Mouse (Mus musculus) ES-Bruce4 (cell line): ENCODE measurements around the gene Fhl3. TPM values are rescaled to one million over a fixed set of nuclear protein-coding genes. Genes with fewer than 3 reads are reported as not detected.
A peak's percentile ranks its signal among the peaks of the same experiment; 100 is the strongest.

Experiments used
- H3K27ac ChIP-seq: 2 replicates; pipeline ENCODE4 v1.5.1; 2012; ENCODE audit warnings: low read length, inconsistent platforms; ENCODE audit not compliant: insufficient read depth
- H3K27me3 ChIP-seq: 2 replicates; pipeline ENCODE4 v1.6.1; 2012; ENCODE audit warnings: mild to moderate bottlenecking, low read length, inconsistent platforms; ENCODE audit not compliant: control insufficient read depth, poor library complexity, insufficient read depth, severe bottlenecking
- H3K36me3 ChIP-seq: 2 replicates; pipeline ENCODE4 v1.6.1; 2012; ENCODE audit warnings: inconsistent platforms, mild to moderate bottlenecking, low read length, moderate library complexity; ENCODE audit not compliant: control insufficient read depth, poor library complexity, insufficient read depth, severe bottlenecking
- H3K4me1 ChIP-seq: one replicate; pipeline ENCODE4 v1.8.1; 2011; ENCODE audit warnings: low read length; ENCODE audit not compliant: control insufficient read depth, insufficient read depth
- H3K4me3 ChIP-seq: 2 replicates; pipeline ENCODE4 v1.5.1; 2011; ENCODE audit warnings: low read depth, mild to moderate bottlenecking, low read length
- H3K9ac ChIP-seq: 2 replicates; pipeline ENCODE4 v1.6.1; 2012; ENCODE audit warnings: low read depth, mild to moderate bottlenecking, inconsistent platforms; ENCODE audit not compliant: poor library complexity, severe bottlenecking
- H3K9me3 ChIP-seq: replicated peaks from 2 replicates; pipeline ENCODE4 v1.6.1; 2012; ENCODE audit warnings: mild to moderate bottlenecking, low read length, inconsistent platforms; ENCODE audit not compliant: control insufficient read depth, poor library complexity, insufficient read depth, severe bottlenecking
- CTCF ChIP-seq: IDR thresholded peaks from one replicate; pipeline ENCODE4 v1.8.1; 2011; ENCODE audit warnings: low read depth, low read length
- EP300 ChIP-seq: IDR thresholded peaks from 2 replicates; pipeline ENCODE4 v1.6.1; 2011; ENCODE audit warnings: low read depth, low read length; ENCODE audit not compliant: insufficient read depth
- POLR2A ChIP-seq: IDR thresholded peaks from one replicate; pipeline ENCODE4 v1.8.1; 2011; ENCODE audit warnings: low read length; ENCODE audit not compliant: insufficient read depth
- polyA plus RNA-seq: library from polyadenylated mRNA; stranded (reverse); fragments of >200 nt; gene quantifications from 2 replicates; pipeline ENCODE4 v1.2.4, GENCODE M21; 2011; ENCODE audit warnings: low read depth; ENCODE audit not compliant: missing spikeins, insufficient read depth, insufficient read length

The Fhl3 gene
- polyA plus RNA-seq, 1 experiment, result 14.0 TPM

DNA sequence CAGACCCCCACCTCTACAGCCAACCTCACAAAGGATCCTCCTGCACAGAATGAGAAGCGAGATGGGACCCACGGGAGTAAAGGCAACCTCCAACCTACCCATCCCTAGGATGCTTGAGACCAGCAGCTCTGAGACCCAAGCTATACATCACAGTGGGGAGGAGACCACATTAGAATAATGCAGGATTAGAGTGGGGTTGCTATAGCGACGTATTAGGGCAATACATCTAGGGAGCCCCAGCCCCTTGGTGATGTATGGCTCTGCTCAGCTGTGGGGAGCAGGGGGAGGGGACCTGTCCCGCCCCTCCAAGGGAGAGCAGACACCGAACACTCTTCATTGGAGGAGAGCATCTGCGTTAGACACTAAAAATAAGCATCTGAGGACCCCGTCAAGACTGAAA lies 32.4 kb upstream of the Fhl3 start:
- Histone ChIP-seq H3K4me1 (no peaks in the 10 kb centered on the region), H3K36me3 (no peaks in the 10 kb centered on the region), H3K4me3 (no peak overlapping the region), H3K9ac (no peak overlapping the region), H3K27me3 (no peaks in the 10 kb centered on the region), H3K9me3 (no peaks in the 10 kb centered on the region), H3K27ac (no peak overlapping the region)
- TF ChIP-seq CTCF, result no peak
- TF ChIP-seq EP300, result no peak
- no peak for TF ChIP-seq POLR2A

DNA sequence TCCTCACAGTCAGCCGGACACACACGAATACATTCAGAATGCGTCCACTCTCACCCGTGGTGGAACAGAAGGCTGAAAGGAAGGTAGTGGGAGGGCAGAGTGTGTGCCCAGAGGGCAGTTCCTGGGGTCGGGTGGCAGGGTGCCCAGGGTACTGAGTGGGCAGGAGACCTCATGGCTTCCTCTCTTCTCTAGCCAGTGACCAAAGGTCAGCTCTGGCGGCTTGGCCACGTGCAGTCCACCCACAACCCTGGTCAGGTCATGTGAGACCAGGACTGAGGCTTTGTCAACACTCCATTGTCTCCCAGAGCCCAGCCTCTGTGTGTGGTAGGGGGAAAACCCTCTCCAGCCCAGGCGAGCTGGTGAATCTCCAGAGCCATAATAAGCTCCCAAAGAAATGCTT lies 30.3 kb upstream of the Fhl3 start:
- Histone ChIP-seq H3K27me3 (no peaks in the 10 kb centered on the region), H3K9ac (no peak overlapping the region), H3K4me3 (no peak overlapping the region), H3K4me1 (no peaks in the 10 kb centered on the region), H3K9me3 (no peaks in the 10 kb centered on the region), H3K27ac (no peak overlapping the region), H3K36me3 (no peaks in the 10 kb centered on the region)
- no peak for TF ChIP-seq EP300
- no peak for TF ChIP-seq CTCF

DNA sequence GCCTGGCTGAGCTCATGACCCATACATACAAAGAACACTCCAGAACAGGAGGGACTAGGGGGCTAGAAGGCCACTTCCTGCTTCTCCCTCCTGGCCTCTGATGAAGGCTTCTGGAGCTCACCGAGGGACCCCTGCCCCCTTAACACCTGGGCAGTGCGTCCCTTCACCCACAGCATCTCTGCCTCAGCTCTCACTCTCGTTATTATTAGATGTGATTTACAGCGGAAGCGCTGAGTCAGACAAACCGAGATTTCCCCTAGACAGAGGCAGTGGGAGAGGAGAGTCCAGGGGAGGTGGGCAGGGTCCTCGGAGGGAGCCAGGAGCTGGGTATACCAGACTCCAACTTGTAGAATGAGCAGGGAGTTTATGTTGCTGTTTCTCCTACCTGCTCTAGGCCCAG lies 28.9 kb upstream of the Fhl3 start:
- no peaks in the 10 kb centered on the region for H3K36me3 ChIP-seq
- H3K4me1 ChIP-seq, result no peaks in the 10 kb centered on the region
- H3K9me3 ChIP-seq, result no peaks in the 10 kb centered on the region
- no peak overlapping the region for H3K9ac ChIP-seq
- no peak overlapping the region for H3K4me3 ChIP-seq
- H3K27ac ChIP-seq, result no peak overlapping the region
- no peak for TF ChIP-seq POLR2A
- TF ChIP-seq CTCF, result no peak
- no peak for TF ChIP-seq EP300
- H3K27me3 ChIP-seq, result no peaks in the 10 kb centered on the region

DNA sequence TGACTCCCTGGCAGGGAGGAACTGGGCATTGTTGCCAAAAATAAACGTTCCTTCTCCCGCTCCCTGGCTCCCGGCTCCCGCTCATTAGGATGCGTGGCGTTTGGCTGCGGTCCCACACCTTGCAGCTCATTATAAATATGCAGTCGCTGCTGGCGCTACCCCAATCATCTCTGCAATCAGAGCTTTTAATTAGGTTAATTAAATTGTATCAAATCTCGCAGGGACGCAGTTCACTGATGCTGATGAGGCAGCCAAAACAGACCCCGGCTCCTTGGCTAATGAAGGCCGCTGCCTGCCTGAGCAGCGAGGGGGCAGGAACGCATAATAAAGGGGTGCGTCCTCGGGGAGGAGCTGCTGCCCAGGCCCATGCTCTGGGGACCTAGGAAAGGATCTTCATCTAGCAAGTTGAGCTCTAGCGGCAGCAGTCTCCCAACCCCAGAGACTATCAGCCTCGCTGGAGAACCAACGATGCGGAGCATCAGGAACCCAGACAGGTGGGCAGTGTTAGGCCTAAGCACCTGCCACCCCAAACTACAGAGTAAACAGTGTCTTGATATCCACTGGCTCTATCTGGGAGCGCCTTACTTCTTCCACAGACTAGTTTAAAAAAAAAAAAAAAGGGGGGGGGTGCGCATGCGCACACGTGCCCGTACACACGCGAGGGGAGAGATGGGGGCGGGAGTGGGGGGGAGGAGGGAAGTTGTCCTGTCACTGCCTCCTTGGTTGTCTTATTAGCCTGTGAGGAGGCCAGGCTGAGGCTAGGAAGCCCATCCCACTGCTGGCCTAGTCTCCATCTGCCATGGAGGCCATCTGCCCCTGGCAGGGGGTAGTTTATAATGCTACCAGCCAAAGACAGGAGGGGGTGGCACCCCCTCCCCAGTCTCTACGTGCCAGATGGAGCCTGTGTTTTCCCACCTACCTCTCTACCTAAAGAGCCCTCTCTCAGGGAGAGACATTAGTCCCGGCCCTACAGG lies 27.9 kb upstream of the Fhl3 start:
- no peaks in the 10 kb centered on the region for H3K36me3 ChIP-seq
- TF ChIP-seq EP300 (no peak), CTCF (no peak), POLR2A (no peak)
- no peaks in the 10 kb centered on the region for H3K9me3 ChIP-seq
- no peaks in the 10 kb centered on the region for H3K27me3 ChIP-seq
- peak overlapping the region; percentile 0 for H3K9ac ChIP-seq
- H3K4me1 ChIP-seq, result no peaks in the 10 kb centered on the region
- H3K4me3 ChIP-seq, result peak overlapping the region; percentile 10
- H3K27ac ChIP-seq, result no peak overlapping the region

DNA sequence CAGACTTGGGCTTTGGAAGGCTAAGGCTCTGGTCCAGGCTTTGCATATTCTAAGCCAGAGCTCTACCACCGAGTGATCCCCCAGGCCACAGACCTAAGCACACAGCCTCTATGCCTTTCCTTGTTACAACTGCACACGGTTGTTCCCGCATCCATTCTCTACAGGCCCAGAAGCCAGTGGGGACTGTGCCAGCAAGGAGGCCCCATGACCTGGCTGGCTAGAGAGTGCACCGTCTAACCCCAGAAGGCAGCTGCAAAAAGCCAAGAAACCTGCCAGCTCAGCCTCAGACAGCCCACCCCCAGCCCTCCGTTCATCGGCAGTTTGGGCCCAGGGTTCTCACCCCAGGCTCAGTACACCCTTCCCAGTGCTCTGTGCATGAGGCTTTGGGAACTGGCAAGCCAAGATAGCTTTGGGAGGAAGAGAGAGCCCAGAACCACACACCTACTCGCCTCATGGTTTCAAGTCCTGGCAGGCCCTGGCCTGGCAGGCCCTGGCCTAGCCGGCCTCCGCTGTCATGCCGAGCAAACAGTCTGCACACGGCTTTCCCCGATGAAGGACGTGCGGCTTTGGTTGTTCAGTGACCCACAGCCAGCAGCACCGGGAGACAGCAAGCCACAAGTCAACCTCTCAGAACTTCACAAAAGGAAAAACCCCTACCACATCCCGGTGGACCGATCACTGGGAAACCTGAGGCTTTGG lies 26.0 kb upstream of the Fhl3 start:
- Histone ChIP-seq H3K27ac (no peak overlapping the region), H3K4me3 (no peak overlapping the region), H3K36me3 (peaks cover 3% of the 10 kb centered on the region; the same call in 1 of the 2 replicates), H3K27me3 (no peaks in the 10 kb centered on the region), H3K9ac (peak overlapping the region; percentile 18; the same call in 1 of the 2 replicates), H3K9me3 (no peaks in the 10 kb centered on the region), H3K4me1 (no peaks in the 10 kb centered on the region)
- TF ChIP-seq CTCF (no peak), EP300 (no peak), POLR2A (no peak)

DNA sequence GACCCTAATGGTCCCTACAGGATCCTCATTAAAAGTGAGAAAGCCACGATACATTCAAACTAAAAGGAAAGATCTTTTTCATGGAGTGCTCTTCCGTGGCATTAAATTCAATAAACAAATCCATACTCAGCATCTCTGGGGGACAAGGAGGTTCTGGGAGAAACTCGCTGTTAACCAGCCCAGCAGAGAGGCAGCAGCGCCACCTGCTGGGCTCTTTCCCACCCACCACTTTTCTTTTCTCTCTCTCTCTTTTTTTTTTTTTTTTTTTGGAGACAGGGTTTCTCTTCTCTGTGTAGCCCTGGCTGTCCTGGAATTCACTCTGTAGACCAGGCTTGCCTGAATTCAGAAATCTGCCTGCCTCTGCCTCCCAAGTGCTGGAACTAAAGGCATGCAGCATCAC lies 25.5 kb upstream of the Fhl3 start:
- Histone ChIP-seq H3K27ac (no peak overlapping the region), H3K9me3 (no peaks in the 10 kb centered on the region)
- TF ChIP-seq CTCF (peak; percentile 73), POLR2A (no peak), EP300 (no peak)

More for the DNA sequence above, 25.5 kb upstream of the Fhl3 start:
- no peaks in the 10 kb centered on the region for H3K27me3 ChIP-seq
- peaks cover 8% of the 10 kb centered on the region; the same call in 1 of the 2 replicates for H3K36me3 ChIP-seq
- no peak overlapping the region for H3K4me3 ChIP-seq
- H3K4me1 ChIP-seq, result no peaks in the 10 kb centered on the region
- H3K9ac ChIP-seq, result 0 out of 2 replicates have a peak overlapping the region, but pooled peaks have one; percentile 18
